Mouse (Mus musculus) E14TG2a.4 (cell line): ENCODE data around the gene Adgrl2.

Source experiments
- CTCF ChIP-seq: conservative IDR thresholded peaks from 2 replicates; pipeline ENCODE4 v1.5.1; 2014; ENCODE audit warnings: low read length
- NANOG ChIP-seq: IDR thresholded peaks from 2 replicates; pipeline ENCODE4 v1.6.1; 2014; ENCODE audit warnings: borderline replicate concordance, low read length, mixed read lengths
- POU5F1 ChIP-seq: IDR thresholded peaks from 2 replicates; pipeline ENCODE4 v1.6.1; 2014; ENCODE audit warnings: low read length, borderline replicate concordance

- TF ChIP-seq CTCF (no peak), POU5F1 (no peak), NANOG (no peak)
Measured at GRCm38 (mm10) chr3:148812059-148812458, 178.3 kb downstream of the Adgrl2 start.
